Mouse (Mus musculus) thymus, postnatal 10 days (tissue): ENCODE data around the gene Gm6583.

Source experiments
- DNase-seq, 2 experiments: peaks; one replicate each; pipeline ENCODE4 v3.0.0; 2021; ENCODE audit warnings: low spot score in 2 of 2

Gm6583 gene

GRCm38 (mm10) chr5:112355910-112356309, at the start of gene Gm6583:
Gene Gm6583 (minus strand): TSS chr5:112356033.
- DNase-seq: no peak

GRCm38 (mm10) chr5:112402437-112402836, 46.6 kb upstream of the Gm6583 start:
- DNase-seq: no peak

- no peak for DNase-seq
Observed at GRCm38 (mm10) chr5:112399284-112399683, 43.5 kb upstream of the Gm6583 start.

- DNase-seq: no peak
Observed at GRCm38 (mm10) chr5:112396066-112396465, 40.2 kb upstream of the Gm6583 start.

- no peak for DNase-seq
Observed at GRCm38 (mm10) chr5:112394779-112395443, 39.1 kb upstream of the Gm6583 start, which contains the start of gene Asphd2. Gene Asphd2 (minus strand): TSS chr5:112394866.

GRCm38 (mm10) chr5:112394415-112394763, 38.6 kb upstream of the Gm6583 start:
- no peak for DNase-seq

GRCm38 (mm10) chr5:112393741-112394414, 38.0 kb upstream of the Gm6583 start:
- DNase-seq: no peak

- no peak for DNase-seq
Observed at GRCm38 (mm10) chr5:112391676-112392323, 36.0 kb upstream of the Gm6583 start.

GRCm38 (mm10) chr5:112391002-112391401, 35.2 kb upstream of the Gm6583 start:
- no peak for DNase-seq

GRCm38 (mm10) chr5:112389352-112389751, 33.5 kb upstream of the Gm6583 start:
- no peak for DNase-seq

- no peak for DNase-seq
Observed at GRCm38 (mm10) chr5:112385973-112386372, 30.1 kb upstream of the Gm6583 start.

- no peak for DNase-seq
Observed at GRCm38 (mm10) chr5:112384805-112385472, 29.1 kb upstream of the Gm6583 start.

- DNase-seq: no peak
Observed at GRCm38 (mm10) chr5:112382641-112383330, 27.0 kb upstream of the Gm6583 start.

GRCm38 (mm10) chr5:112382042-112382441, 26.2 kb upstream of the Gm6583 start:
- no peak for DNase-seq

GRCm38 (mm10) chr5:112381154-112381553, 25.3 kb upstream of the Gm6583 start:
- no peak for DNase-seq

- no peak for DNase-seq
Observed at GRCm38 (mm10) chr5:112378716-112379115, 22.9 kb upstream of the Gm6583 start.

- no peak for DNase-seq
Observed at GRCm38 (mm10) chr5:112377380-112377779, 21.5 kb upstream of the Gm6583 start.

- DNase-seq: no peak
Observed at GRCm38 (mm10) chr5:112376111-112376510, 20.3 kb upstream of the Gm6583 start.

GRCm38 (mm10) chr5:112371933-112372332, 16.1 kb upstream of the Gm6583 start:
- no peak for DNase-seq

GRCm38 (mm10) chr5:112370236-112370813, 14.5 kb upstream of the Gm6583 start:
- DNase-seq: no peak

GRCm38 (mm10) chr5:112369326-112369725, 13.5 kb upstream of the Gm6583 start:
- DNase-seq: peak in 1 of 2 experiments; percentile 13
